Mouse (Mus musculus) gastrocnemius, postnatal 14 days (tissue): ENCODE measurements around the gene Dnmt3a. TPM values are rescaled to one million over a fixed set of nuclear protein-coding genes. Genes with fewer than 3 reads are reported as not detected.
"Not testable (repeated sequence)": the region's sequence is repeated elsewhere in the genome, so short reads cannot be mapped to it uniquely, and the experiment has no call there.

Source experiments
- DNase-seq: peaks from one replicate; pipeline ENCODE4 v3.0.0; 2021; ENCODE audit warnings: mixed read lengths
- intact Hi-C: fragments of 180-260 bp; cut with DNase I; formaldehyde crosslinking; loops from one replicate; pipeline ENCODE4 v1.15.1; 2025; ENCODE audit warnings: low total_unique reads
- total RNA-seq, 2 experiments: library from RNA; stranded (reverse); gene quantifications; 2 replicates each; pipeline ENCODE4 v1.2.3; 2021

Gene Dnmt3a
- total RNA-seq, 2 experiments from 2014 or later: 119 to 137 TPM

DNA sequence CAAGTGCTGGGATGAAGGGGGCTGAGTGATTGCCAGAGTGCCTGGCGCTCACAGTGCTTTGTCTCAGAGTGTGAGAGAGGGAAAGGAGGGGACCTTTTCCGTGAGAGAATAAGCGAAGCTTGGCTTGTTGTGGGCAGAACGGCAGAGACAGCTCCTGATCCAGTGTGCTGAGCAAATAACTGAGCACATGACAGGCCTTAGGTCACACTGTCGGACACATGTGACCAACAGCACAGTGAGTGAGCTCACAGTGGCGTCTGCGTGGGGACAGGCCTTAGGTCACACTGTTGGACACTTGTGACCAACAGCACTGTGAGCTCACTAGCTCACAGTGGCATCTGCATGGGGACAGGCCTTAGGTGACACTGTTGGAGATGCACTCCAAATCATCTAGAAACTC, 88.7 kb downstream of the Dnmt3a start:
- intact Hi-C loops: no loop called here
- DNase-seq: no peak

DNA sequence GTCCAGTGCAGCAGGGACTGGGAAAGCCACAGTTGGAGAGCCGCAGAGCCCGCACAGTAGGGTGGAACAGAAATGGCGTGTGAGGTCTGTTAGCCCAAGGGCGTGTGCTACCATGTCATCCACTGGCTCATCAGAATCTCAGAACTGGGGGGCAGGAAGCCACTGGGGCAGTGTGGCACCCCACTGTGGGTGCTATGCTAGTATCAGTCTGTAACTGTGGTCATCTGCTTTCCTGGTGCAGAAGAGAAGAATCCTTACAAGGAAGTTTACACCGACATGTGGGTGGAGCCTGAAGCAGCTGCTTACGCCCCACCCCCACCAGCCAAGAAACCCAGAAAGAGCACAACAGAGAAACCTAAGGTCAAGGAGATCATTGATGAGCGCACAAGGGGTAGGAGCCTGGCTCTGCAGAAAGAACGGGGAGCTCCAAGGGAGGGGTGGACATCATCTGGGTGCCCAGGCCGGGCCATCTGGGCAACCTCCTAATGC, 91.3 kb downstream of the Dnmt3a start:
- intact Hi-C loops: no loop called here

DNA sequence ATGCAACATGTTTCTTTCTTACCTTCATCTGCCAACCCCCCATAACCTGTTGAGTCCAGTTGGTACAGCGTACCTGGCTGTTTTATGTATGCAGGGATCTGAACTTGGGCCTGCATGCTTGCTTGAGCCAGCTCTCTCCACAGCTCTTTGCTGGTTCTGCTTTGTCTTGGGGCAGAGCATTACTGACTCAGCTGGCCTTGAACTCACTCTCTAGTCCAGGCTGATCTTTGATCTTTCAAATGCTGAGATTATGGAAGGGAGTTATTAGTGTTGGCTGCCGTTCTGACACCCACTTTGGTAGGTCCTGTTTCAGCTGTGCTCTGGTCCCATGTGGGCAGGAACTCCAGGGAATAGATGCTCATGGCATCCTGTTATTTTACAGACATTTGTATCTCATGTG, 93.0 kb downstream of the Dnmt3a start:
- intact Hi-C loops: no loop called here
- no peak for DNase-seq

More for the DNA sequence above, 91.3 kb downstream of the Dnmt3a start:
- no peak for DNase-seq

DNA sequence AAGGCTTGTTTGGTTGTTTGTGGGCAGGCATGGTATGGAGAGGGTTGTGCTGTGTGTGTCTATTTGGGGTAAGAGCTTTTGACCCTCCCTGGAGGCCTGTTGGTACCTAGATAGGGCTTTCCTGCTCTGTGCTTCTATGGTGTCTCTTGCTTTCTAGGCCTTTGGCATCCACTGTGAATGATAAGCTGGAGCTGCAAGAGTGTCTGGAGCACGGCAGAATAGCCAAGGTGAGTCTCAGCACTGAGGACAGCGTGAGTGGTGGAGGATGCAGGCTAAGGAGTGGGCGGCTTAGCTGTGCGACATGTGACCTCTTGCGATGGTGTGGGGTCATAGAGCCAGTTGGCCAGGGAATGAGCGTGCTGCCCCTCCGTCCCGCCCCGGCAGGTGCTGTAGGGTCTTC, 99.6 kb downstream of the Dnmt3a start:
- DNase-seq: no peak
- intact Hi-C loops: no loop called here

DNA sequence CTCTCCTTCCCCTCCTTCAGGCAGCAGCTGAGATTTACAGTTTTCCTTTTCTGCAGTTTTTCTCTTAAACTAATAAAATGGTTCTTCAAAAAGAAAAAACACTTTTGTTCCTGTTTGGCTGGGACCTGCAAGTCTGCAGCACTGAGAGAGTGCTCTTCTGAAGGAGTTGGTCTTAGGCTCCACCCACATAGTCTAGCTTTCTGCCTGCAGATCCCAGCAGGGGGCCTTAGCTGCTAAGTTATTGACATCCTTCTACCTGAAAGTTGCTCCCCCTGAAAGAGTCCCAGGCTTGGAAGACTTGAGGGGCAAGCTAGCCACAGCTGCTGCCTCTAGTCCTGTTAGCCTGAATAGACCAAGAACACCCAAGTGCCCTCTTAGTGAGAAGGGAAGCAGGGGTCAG, 100.5 kb downstream of the Dnmt3a start:
- intact Hi-C loops: no loop called here
- DNase-seq: no peak

DNA sequence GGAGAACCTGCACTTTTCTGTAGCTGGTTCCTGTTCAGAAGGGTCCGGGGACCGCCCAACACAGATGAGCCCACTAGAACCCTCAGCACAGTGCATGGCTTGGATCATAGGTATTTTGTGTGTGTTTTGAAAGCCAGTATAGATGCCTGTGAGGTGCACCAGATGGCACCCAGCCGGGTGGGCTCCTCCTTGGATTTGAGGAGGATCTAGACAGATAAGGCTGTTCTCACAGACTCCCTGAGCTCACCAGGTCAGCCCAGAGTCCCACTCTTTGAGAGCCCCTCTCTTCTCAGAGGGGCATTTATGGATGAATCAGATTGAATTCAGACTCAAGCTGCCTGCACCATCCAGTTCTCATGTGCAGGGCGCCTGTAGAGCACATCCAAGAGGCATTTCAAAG, 101.2 kb downstream of the Dnmt3a start:
- intact Hi-C loops: no loop called here
- DNase-seq: no peak

DNA sequence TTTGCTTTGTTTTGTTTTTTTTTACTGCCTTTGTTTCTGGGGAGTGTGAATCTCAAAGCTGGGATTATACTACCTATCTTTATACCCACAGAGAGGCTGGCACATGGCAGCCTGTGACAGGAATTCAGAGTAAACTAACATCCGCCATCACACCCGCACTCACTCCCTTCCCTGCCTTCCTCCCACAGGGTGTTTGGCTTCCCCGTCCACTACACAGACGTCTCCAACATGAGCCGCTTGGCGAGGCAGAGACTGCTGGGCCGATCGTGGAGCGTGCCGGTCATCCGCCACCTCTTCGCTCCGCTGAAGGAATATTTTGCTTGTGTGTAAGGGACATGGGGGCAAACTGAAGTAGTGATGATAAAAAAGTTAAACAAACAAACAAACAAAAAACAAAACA, 101.6 kb downstream of the Dnmt3a start:
- no peak for DNase-seq
- intact Hi-C loops: no loop called here

DNA sequence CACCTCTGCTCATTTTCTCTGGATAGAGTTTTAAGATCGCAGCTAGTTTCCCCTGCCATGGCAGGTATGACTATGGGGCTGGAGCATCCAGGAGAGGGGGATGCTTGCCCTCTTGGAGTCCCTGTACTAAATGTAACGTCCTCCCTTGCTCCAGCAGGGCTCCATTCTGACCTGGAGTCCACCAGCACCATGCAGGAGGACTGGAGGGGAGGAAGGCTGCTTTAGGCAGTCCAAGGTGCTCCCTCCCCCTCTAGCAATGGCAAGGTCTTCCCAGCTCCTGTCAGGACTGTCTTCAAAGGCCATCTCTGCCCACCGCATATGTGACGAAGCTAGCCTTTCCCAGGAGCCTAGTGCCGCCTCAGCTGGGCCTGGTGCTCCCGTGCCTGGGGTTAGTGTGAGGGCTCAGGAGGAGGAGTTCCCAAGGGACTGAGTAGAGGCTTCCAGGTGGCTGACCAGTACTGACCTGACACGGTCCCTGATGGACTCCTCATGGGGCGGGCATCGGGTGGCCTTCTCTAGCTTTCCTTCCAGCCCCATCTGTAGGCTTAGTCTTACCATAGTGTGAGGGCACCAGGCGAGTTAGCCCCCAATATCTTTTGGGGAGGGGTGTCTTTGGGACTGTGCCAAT, 104.8 kb downstream of the Dnmt3a start:
- intact Hi-C loops: no loop called here
- no peak for DNase-seq

DNA sequence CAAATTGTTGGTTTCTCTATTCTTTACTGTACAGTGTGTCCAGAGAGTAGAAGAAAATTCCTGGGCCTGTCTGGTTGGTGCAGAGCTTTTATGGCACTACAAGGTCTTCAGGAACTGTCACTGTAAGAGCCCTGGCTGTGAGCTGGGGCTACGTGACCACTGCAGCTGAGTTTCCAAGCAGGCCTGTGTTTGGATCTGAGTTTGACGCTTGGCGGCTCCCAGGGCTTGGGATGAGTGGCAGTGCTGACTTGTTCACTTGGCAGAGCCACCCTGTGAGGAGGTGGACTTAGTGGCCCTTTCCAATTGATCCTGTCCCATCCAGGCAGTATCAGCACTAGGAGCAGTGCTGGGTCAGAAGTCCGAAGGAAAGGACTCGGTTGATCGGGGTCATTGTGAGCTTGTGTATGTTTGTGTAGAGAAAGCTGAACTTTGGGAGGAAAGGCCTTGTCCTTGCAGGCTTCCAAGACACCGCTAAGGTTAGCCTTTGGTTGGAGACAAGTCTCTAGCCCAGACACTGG, 106.1 kb downstream of the Dnmt3a start:
- DNase-seq: no peak
- intact Hi-C loops: no loop called here

DNA sequence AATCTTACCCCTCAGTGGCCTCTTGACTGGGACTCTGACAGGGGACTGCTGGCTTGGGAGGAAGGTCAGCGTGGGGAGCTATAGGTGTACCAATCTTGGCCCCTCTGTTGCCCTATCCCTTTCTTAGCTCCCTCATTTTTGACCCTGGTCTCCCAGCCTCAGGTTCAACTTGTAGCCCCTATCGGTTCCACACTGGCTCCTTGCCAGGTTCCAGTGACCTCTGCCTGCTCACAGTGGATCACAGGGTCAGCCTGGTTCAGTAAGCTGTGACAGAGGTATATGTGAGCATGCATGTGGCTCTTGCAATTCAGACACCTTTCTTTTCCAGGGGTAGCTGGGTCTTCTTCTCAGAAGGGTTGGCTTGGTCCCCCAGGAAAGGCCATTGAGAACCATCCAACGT, 110.0 kb downstream of the Dnmt3a start:
- intact Hi-C loops: no loop called here
- no peak for DNase-seq

DNA sequence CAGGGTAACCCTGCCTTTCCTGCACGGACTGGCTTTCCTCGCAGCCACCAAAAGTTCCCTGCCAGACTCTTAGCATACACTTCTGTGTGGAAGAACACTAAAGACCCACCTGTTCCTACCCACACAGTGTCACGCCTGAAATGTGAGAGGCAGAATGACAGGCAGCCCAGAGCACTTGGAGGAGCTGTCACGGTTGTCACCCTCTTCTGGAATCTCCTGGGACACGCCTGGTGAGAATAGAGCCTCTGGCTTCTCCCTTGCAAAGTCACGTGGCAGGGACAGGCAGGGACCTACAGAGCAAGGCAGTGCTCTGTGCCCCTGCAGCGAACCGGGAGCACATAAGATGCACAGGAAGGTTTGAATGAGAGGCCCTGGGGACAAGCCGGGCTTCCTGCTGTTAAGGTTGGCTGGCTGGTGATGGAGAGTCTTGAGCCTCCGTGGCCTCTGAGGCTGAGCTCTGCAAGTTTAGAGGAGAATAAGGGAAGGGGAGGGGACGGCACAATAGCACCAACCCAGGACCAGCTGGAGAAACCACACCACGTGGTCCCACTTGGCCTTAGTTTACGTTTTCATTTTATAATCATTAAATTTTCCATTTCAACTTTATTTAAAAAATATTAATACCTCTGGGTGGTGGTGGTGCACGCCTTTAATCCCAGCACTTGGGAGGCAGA, 112.0 kb downstream of the Dnmt3a start:
- intact Hi-C loops: no loop called here
- no peak for DNase-seq

DNA sequence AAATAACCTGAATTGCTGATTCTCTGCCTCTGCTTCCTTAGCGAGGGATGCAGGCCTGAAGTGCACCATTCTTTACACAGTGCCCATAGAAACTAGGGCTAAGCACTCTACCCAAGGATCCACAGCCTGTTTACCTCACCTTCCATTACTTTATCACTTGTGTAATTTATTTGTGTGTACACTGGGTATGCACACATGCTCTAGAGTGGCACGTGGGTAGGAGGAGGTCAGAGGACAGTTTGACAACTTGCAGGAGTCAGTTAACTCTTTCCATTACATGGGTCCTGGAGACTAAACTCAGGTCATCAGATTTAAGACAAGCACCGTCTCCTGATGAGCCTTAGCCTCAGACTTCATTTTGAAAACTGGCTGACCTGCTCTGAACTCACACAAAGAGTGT, 112.8 kb downstream of the Dnmt3a start:
- intact Hi-C loops: no loop called here
- no peak for DNase-seq

DNA sequence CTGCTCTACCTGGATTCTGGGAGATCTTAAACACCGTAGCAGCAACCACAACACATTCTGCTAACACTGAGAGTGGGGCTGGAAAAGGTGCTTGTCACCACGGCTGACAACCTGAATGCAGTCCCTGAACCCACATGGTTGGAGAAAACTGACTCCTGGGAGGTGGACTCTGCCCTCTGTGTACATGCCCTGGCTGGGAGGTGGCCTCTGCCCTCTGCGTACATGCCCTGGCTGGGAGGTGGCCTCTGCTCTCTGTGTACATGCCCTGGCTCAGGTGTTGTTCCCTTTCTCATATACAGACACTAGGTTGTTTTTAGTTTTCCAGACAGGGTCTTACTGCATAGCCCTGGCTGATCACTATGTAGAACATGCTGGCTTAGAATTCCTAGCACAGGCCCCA, 113.6 kb downstream of the Dnmt3a start:
- intact Hi-C loops: no loop called here
- no peak for DNase-seq

DNA sequence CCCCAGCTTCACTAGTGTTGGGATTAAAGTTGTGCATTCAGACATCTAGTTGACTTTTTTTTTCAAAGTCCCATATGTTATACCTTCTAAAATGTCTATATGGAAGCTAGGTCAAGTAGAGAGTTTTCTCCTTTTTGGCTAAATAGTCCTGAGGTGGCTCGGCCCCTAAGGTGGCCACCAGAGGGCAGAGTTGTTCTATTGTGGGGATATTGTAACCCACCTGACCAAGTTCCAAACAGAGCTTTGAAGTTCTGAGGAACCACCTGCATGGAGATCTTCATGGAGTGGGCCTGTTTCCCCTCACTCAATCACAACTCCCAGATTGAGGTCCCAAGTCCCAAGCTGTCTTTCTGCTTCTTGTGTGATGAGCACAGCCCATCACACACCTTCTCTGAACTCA, 120.3 kb downstream of the Dnmt3a start:
- intact Hi-C loops: loop anchor here (5.0 to 10.0 kb wide), 3 partner anchors 56 to 279 kb away; no protein-coding TSS in a partner anchor
- DNase-seq: peak; percentile 57

DNA sequence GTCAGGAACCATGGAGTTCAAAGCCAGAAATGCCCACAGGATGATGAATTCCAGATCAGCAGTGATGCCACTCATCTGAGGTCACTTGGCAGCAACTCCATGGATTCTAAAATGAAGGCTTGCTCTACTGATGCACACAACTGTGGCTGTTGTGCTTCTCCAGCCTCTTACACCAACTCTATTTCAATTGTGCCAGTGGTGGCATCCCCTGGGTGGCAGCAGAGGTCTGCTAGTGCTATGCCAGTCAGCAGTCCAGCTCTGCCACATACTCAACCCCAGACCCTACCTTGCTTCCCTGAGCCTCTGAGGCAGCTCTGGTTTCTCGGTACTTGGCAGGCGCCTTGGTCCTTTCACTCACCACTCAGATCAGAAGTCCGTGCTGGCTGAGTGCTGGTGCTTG, 123.0 kb downstream of the Dnmt3a start:
- intact Hi-C loops: loop anchor here (5.0 to 10.0 kb wide), 3 partner anchors 53 to 276 kb away; no protein-coding TSS in a partner anchor
- DNase-seq: peak; percentile 36

DNA sequence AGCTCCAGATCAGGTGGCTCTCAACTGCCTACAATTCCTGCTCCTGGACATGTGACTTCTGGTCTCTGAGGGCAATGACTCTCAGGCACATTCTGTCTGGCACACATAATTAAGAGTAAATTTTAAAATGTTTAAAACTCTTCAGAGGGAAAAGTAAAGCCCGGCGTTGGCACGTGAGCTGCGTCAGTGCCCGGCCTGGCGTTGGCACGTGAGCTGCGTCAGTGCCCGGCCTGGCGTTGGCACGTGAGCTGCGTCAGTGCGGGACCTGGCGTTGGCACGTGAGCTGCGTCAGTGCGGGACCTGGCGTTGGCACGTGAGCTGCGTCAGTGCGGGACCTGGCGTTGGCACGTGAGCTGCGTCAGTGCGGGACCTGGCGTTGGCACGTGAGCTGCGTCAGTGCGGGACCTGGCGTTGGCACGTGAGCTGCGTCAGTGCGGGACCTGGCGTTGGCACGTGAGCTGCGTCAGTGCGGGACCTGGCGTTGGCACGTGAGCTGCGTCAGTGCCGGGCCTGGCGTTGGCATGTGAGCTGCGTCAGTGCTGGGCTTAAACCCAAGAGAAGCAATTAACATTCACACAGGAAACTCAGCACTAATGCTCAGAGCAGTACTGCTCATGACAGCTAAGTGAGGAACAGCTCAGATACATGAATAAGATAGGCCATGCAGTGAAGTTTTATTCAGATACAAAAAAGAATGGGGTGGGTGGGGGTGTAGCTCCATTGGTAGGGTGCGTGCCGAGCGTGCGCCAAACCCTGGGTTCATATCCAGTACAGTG, 124.5 kb downstream of the Dnmt3a start:
- intact Hi-C loops, DNase-seq: not testable (repeated sequence)

DNA sequence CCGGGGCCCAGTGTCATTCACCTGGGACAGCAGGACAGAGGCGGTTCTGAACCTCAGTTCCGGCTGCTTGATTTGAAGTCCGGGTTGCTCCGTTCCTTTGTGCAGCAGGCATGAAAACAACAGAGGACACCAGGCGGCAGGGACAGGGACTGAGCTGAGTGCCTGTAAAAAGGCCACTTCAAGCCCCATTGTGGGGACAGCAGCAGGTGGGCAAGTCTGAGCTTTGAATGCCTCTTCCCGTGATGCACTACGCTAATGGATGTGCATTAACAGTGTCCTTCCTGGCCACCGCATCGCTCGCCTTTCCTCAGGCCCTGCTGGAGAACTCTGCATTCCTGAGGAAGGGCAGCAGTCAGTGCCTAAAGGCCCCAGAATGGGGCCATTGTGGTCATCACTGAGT, 136.2 kb downstream of the Dnmt3a start:
- intact Hi-C loops: no loop called here
- DNase-seq: no peak

DNA sequence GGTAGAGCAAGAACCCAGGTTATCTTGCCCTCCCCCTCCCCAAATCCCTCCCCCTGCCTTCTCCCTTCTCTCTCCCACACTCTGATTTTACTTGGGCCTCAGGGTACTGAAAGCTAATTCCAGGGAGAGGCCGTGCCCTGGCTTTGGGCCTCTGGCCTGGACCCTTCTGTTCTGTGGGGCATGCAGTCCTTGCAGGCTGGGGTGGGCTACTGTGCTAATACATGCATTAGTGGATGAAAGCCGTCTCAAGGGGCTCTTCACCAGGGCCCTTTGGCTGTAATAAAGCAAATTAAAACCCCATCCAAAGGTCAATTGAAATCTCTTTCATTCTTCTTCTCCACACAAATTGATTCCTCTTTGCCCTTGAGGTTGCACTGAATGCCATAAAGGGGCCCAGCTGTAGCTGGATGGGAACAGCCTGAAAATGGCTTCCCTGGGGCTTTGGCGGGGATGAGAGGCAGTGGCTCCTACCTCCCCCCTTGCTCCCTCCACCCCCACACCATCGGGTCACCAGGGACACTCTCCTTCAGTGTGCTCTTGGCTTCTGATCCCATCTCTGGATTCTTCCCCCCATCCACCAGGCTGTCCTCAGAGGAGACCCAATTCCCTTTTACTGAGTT, 138.8 kb downstream of the Dnmt3a start:
- intact Hi-C loops: no loop called here

DNA sequence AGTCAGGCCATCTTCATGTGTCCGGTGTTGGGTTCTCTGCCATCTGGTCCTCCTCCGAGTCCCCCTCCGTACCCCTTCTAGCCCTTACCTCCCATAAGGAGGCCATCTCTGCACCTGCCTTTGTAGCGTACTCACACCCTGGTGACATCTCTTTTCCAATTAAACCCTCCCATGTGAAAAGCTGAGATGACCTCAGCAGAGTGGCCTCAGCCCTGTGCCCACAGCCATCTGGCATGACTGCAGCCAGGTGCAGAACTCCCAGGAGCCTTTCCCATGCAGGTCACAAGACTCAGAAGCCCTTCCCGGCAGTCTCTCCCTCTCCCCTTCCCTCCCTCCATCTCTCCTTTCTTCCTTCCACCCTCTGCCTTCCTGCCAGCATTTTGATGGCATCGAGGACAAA, 141.7 kb downstream of the Dnmt3a start:
- DNase-seq: no peak
- intact Hi-C loops: no loop called here

More for the DNA sequence above, 138.8 kb downstream of the Dnmt3a start:
- no peak for DNase-seq

DNA sequence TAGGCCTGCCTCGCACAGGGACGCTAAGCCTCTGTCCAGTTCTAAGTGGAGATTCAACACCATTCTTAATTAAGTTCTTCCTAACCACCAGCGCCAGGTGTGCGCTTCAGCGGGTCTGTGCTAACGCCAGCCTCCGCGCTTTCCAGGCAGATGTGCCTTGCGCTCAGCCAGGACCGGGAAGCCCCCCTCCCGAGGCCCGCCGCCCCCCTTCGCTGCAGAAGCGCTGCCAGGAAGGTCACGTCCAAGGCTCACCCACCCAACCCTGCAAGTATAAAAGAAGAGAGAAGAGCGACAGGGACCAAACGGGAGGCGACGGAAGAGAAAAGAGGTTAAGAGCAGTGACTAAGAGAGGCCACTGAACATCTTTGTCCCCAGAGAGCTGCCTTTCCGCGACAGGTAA, 148.8 kb downstream of the Dnmt3a start, which contains the start of gene Pomc:
Gene Pomc, plus strand, starts transcription at position 301 of the 400 bp plus-strand sequence.
- no peak for DNase-seq
- intact Hi-C loops: no loop called here
